21 mouse cellular contexts compared by ENCODE assay signal in the genomic region with DNA sequence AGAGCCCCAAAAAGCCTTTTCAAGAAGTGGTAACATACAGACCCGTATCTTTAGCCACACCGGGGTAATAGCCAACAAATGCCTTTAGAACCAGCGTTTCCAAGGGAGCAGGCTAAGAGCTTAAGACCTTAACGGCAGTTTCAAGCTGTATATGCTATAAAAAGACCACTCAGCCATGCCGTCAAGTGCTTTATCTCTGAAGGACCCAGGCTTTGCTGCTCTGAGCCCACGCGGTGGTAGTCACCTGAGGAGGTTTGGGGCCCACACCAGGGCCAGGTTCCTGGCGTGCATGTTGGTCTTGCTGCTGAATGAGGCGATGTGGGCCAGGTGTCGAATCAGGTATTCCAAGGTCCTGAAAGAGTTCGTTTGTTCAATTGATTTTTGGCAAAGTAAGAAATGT.
A peak's percentile ranks its signal among the peaks of the same experiment; 100 is the strongest.
DNase-seq lines count a peak whose midpoint lies in the region; ATAC-seq and TF ChIP-seq lines count a peak whose summit lies in the region.
"Had no signal": no experiment of that assay in that cellular context is flagged by ENCODE, and none has a peak within 500 bp of the region (broad histone marks: within the 10 kb centered on the region; RNA-seq: fewer than 3 reads in every experiment).

No protein-coding gene starts in this region.

- H3K4me1 ChIP-seq in heart, embryonic 10.5 days = peaks cover 68% of the 10 kb centered on the region
- H3K4me1 ChIP-seq in lung, embryonic 14.5 days (ENCODE audit: insufficient read depth) = no peaks in the 10 kb centered on the region; the same call in 1 of the 2 replicates
- H3K4me1 ChIP-seq in heart, embryonic 14.5 days (ENCODE audit: control insufficient read depth in 2 of 2, insufficient read depth in 2 of 2, low read length in 2 of 2) = peaks cover 47 to 77% of the 10 kb centered on the region in 2 experiments
- H3K4me1 ChIP-seq in heart, embryonic 16.5 days (ENCODE audit: control insufficient read depth, insufficient read depth, low read length) = peaks cover 70% of the 10 kb centered on the region
- H3K4me1 ChIP-seq: embryonic facial prominence, embryonic 12.5 days; forebrain, embryonic 15.5 days; hindbrain, embryonic 15.5 days had no signal

- H3K4me2 ChIP-seq in lung, embryonic 14.5 days = no peak overlapping the region
- H3K4me2 ChIP-seq in heart, embryonic 14.5 days (ENCODE audit: low read length) = peak overlapping the region; percentile 31
- peak overlapping the region; percentile 22; the same call in 1 of the 2 replicates for H3K4me2 ChIP-seq in heart, embryonic 16.5 days (ENCODE audit: low read depth, low read length)
- H3K4me2 ChIP-seq: embryonic facial prominence, embryonic 12.5 days; forebrain, embryonic 15.5 days; hindbrain, embryonic 15.5 days had no signal

- peak; percentile 59; the same call in 1 of the 2 replicates for ATAC-seq in lung, embryonic 14.5 days (ENCODE audit: insufficient read depth)
- 0 out of 2 replicates have a peak, but pooled peaks have one; percentile 24 for ATAC-seq in heart, embryonic 14.5 days (ENCODE audit: insufficient number of reproducible peaks, insufficient read depth, low FRiP score, low read depth)
- peak; percentile 59 for ATAC-seq in heart, embryonic 16.5 days (replicated peaks; ENCODE audit: extremely low read depth, insufficient read depth, low FRiP score)
- ATAC-seq: activated CD4-positive, CD25-positive, alpha-beta regulatory T cell, adult 4 months; forebrain, embryonic 15.5 days; intestine, embryonic 16.5 days; Patski had no signal

- WGBS in heart, embryonic 10.5 days = 46% methylated on average over 11 of the region's 11 CpGs
- WGBS in lung, embryonic 14.5 days = 58% methylated on average over 11 of the region's 11 CpGs
- WGBS in heart, embryonic 14.5 days = 28% methylated on average over 11 of the region's 11 CpGs
- 42% methylated on average over 11 of the region's 11 CpGs for WGBS in heart, embryonic 16.5 days

- H3K36me3 ChIP-seq in heart, embryonic 10.5 days = peaks cover 64% of the 10 kb centered on the region
- peaks cover 25% of the 10 kb centered on the region for H3K36me3 ChIP-seq in lung, embryonic 14.5 days (ENCODE audit: insufficient read depth)
- H3K36me3 ChIP-seq in heart, embryonic 14.5 days (ENCODE audit: control insufficient read depth, insufficient read depth, low read length) = peaks cover 67% of the 10 kb centered on the region
- H3K36me3 ChIP-seq in heart, embryonic 16.5 days (ENCODE audit: control insufficient read depth, insufficient read depth) = peaks cover 39% of the 10 kb centered on the region
- H3K36me3 ChIP-seq: forebrain, embryonic 15.5 days; hindbrain, embryonic 15.5 days had no signal

- H3K9ac ChIP-seq in lung, embryonic 14.5 days = no peak overlapping the region
- no peak overlapping the region for H3K9ac ChIP-seq in heart, embryonic 14.5 days (ENCODE audit: low read length)
- peak overlapping the region; percentile 21; the same call in 1 of the 2 replicates for H3K9ac ChIP-seq in heart, embryonic 16.5 days (ENCODE audit: low read length)
- H3K9ac ChIP-seq: embryonic facial prominence, embryonic 12.5 days; forebrain, embryonic 15.5 days; hindbrain, embryonic 15.5 days had no signal

- peak; percentile 83 for DNase-seq in heart, embryonic 10.5 days (ENCODE audit: low spot score)
- no peak for DNase-seq in heart, postnatal 25 days (ENCODE audit: low spot score)
- DNase-seq in lung, embryonic 14.5 days = peak; percentile 37
- DNase-seq in lung, postnatal 36 days = no peak
- DNase-seq in gastrocnemius, postnatal 10 days = no peak
- DNase-seq: adrenal gland, postnatal 14 days; cerebellum, adult 11-12 months; cerebellum, adult 9-10 months; cerebellum, postnatal 25 days; gastrocnemius, postnatal 14 days; kidney, adult 2 months had no signal

- intact Hi-C loops in heart, postnatal 25 days (cut with DNase I) = no loop called here

- H3K27me3 ChIP-seq in heart, embryonic 10.5 days (ENCODE audit: insufficient read depth, poor library complexity, severe bottlenecking) = no peaks in the 10 kb centered on the region
- no peaks in the 10 kb centered on the region for H3K27me3 ChIP-seq in lung, embryonic 14.5 days (ENCODE audit: insufficient read depth, low read length)
- no peaks in the 10 kb centered on the region for H3K27me3 ChIP-seq in heart, embryonic 14.5 days (ENCODE audit: control insufficient read depth, insufficient read depth, low read length)
- no peaks in the 10 kb centered on the region for H3K27me3 ChIP-seq in heart, embryonic 16.5 days (ENCODE audit: control insufficient read depth, insufficient read depth, low read length)
- H3K27me3 ChIP-seq: CH12.LX; embryonic facial prominence, embryonic 12.5 days; forebrain, embryonic 15.5 days; hindbrain, embryonic 15.5 days; Patski had no signal

- no peak overlapping the region for H3K4me3 ChIP-seq in heart, embryonic 10.5 days
- H3K4me3 ChIP-seq in lung, embryonic 14.5 days (ENCODE audit: low read depth, low read length) = no peak overlapping the region
- H3K4me3 ChIP-seq in heart, embryonic 14.5 days (ENCODE audit: control insufficient read depth in 1 of 2, insufficient read depth in 1 of 2, low read depth in 1 of 2, low read length in 2 of 2) = no peak overlapping the region
- no peak overlapping the region for H3K4me3 ChIP-seq in heart, embryonic 16.5 days (ENCODE audit: low read length)
- H3K4me3 ChIP-seq: embryonic facial prominence, embryonic 12.5 days; forebrain, embryonic 15.5 days; hindbrain, embryonic 10.5 days; hindbrain, embryonic 15.5 days had no signal

- peak overlapping the region; percentile 81 for H3K27ac ChIP-seq in heart, embryonic 10.5 days
- H3K27ac ChIP-seq in lung, embryonic 14.5 days (ENCODE audit: low read depth) = no peak overlapping the region
- peak overlapping the region; percentile 82 to 93 for H3K27ac ChIP-seq in heart, embryonic 14.5 days (replicated peaks in 1 of 2; ENCODE audit: control insufficient read depth in 1 of 2, insufficient read depth in 1 of 2, low read depth in 2 of 2, low read length in 2 of 2)
- H3K27ac ChIP-seq in heart, embryonic 16.5 days (ENCODE audit: low read length) = peak overlapping the region; percentile 96
- H3K27ac ChIP-seq: embryonic facial prominence, embryonic 12.5 days; forebrain, embryonic 15.5 days; hindbrain, embryonic 10.5 days; hindbrain, embryonic 15.5 days had no signal

- H3K9me3 ChIP-seq in heart, embryonic 10.5 days = no peaks in the 10 kb centered on the region
- H3K9me3 ChIP-seq in lung, embryonic 14.5 days (ENCODE audit: low read depth, low read length) = no peaks in the 10 kb centered on the region
- no peaks in the 10 kb centered on the region for H3K9me3 ChIP-seq in heart, embryonic 14.5 days (ENCODE audit: control insufficient read depth, low read length)
- no peaks in the 10 kb centered on the region for H3K9me3 ChIP-seq in heart, embryonic 16.5 days (replicated peaks; ENCODE audit: control insufficient read depth, low read length)
- H3K9me3 ChIP-seq: embryonic facial prominence, embryonic 12.5 days; forebrain, embryonic 15.5 days; hindbrain, embryonic 10.5 days; hindbrain, embryonic 15.5 days had no signal

- TF ChIP-seq CTCF in lung, embryonic 14.5 days (IDR thresholded peaks at IDR 0.05; ENCODE audit: low read depth) = no peak

Comparison
In these comparisons a context has a peak if more than half of its experiments do, and no peak if none do; other contexts are left out.
1. DNase-seq: peak in heart, embryonic 10.5 days (single experiment) and lung, embryonic 14.5 days (single experiment); none in heart, postnatal 25 days (single experiment), lung, postnatal 36 days (single experiment) and gastrocnemius, postnatal 10 days (single experiment).
2. Peak in every context shown above with its lines, with median percentiles within 50 percentile points of each other: ATAC-seq.